Mouse (Mus musculus) limb, embryonic 14.5 days (tissue): ENCODE results near the gene Hspa4. TPM values are rescaled to one million over a fixed set of nuclear protein-coding genes. Genes with fewer than 3 reads are reported as not detected.
"Not testable (repeated sequence)": the region's sequence is repeated elsewhere in the genome, so short reads cannot be mapped to it uniquely, and the experiment has no call there.

Experiments
- ATAC-seq: fragments of 200-750 bp; cut with Nextera tagmentation; 2 replicates; pipeline ENCODE4 v1.8.0; 2017; ENCODE audit warnings: low read depth, moderate number of reproducible peaks, moderate TSS enrichment; ENCODE audit not compliant: low FRiP score
- DNase-seq: peaks from one replicate; pipeline ENCODE4 v3.0.0-alpha.2; 2015; ENCODE audit warnings: low spot score
- H3K27ac ChIP-seq: fragments of 300-500 bp; sonication (generic); replicated peaks from 2 replicates; pipeline ENCODE4 v1.5.1; 2014; ENCODE audit warnings: low read depth, mild to moderate bottlenecking, low read length, moderate library complexity, mixed read lengths
- H3K27me3 ChIP-seq: fragments of 300-500 bp; sonication (generic); 2 replicates; pipeline ENCODE4 v1.6.1; 2014; ENCODE audit warnings: low read length, mixed read lengths; ENCODE audit not compliant: control insufficient read depth, insufficient read depth
- H3K36me3 ChIP-seq: fragments of 300-500 bp; sonication (generic); 2 replicates; pipeline ENCODE4 v1.6.1; 2014; ENCODE audit warnings: mild to moderate bottlenecking, low read length, moderate library complexity, mixed read lengths; ENCODE audit not compliant: control insufficient read depth, insufficient read depth
- H3K4me1 ChIP-seq: fragments of 300-500 bp; sonication (generic); 2 replicates; pipeline ENCODE4 v1.6.1; 2014; ENCODE audit warnings: antibody characterized with exemption, low read length, mixed read lengths; ENCODE audit not compliant: control insufficient read depth, insufficient read depth
- H3K4me2 ChIP-seq: fragments of 300-500 bp; sonication (generic); replicated peaks from 2 replicates; pipeline ENCODE4 v1.6.1; 2014; ENCODE audit warnings: low read depth, mild to moderate bottlenecking, low read length, moderate library complexity; ENCODE audit not compliant: severe bottlenecking
- H3K4me3 ChIP-seq: fragments of 300-500 bp; sonication (generic); replicated peaks from 2 replicates; pipeline ENCODE4 v1.5.1; 2014; ENCODE audit warnings: low read length
- H3K9ac ChIP-seq: fragments of 300-500 bp; sonication (generic); 2 replicates; pipeline ENCODE4 v1.6.1; 2014; ENCODE audit warnings: mild to moderate bottlenecking, low read depth, low read length, moderate library complexity; ENCODE audit not compliant: severe bottlenecking
- H3K9me3 ChIP-seq: fragments of 300-500 bp; sonication (generic); 2 replicates; pipeline ENCODE4 v1.6.1; 2016; ENCODE audit warnings: low read length; ENCODE audit not compliant: control insufficient read depth
- POLR2A ChIP-seq: fragments of 200-500 bp; IDR thresholded peaks from 2 replicates; pipeline ENCODE4 v1.8.0; 2012; ENCODE audit warnings: inconsistent platforms, mild to moderate bottlenecking, moderate library complexity, borderline replicate concordance; ENCODE audit not compliant: insufficient read depth, insufficient read length; ENCODE audit errors: extremely low read depth
- WGBS: fragments of 180-500 bp; shearing (Covaris S2); extraction: QIAGEN DNeasy Blood & Tissue Kit; methylation state at CpG from one replicate; pipeline ENCODE4 v1.1.7; 2014; 5-methylcytosine and 5-hydroxymethylcytosine counted together
- polyA plus RNA-seq, 2 experiments: library from polyadenylated mRNA; depleted of rRNA in 1 of 2; stranded (reverse) in 1 of 2; unstranded in 1 of 2; fragments of >200 nt; fragmentation: Nextera tagmentation in 1 of 2; extraction: Ambion mirVana in 1 of 2; gene quantifications; 2 replicates each; pipeline versions ENCODE4 v1.2.1 to v1.2.3; 2012 to 2014

The Hspa4 gene
- polyA plus RNA-seq, 2 experiments, result 62.6 to 79.9 TPM

GRCm38 (mm10) chr11:53316996-53317395 lies 16.7 kb upstream of the Hspa4 start:
- ATAC-seq (no peak), DNase-seq (no peak)
- H3K9me3 ChIP-seq, result no peaks in the 10 kb centered on the region
- no peak overlapping the region for H3K9ac ChIP-seq
- H3K4me2 ChIP-seq, result no peak overlapping the region
- H3K4me3 ChIP-seq, result no peak overlapping the region
- no peak overlapping the region for H3K27ac ChIP-seq
- 46% methylated on average over 6 of the region's 6 CpGs for WGBS
- no peaks in the 10 kb centered on the region for H3K36me3 ChIP-seq
- H3K4me1 ChIP-seq, result no peaks in the 10 kb centered on the region
- H3K27me3 ChIP-seq, result no peaks in the 10 kb centered on the region
- TF ChIP-seq POLR2A, result no peak

GRCm38 (mm10) chr11:53314770-53315173 lies 14.5 kb upstream of the Hspa4 start:
- no peak for TF ChIP-seq POLR2A
- Histone ChIP-seq H3K36me3 (no peaks in the 10 kb centered on the region), H3K4me3 (no peak overlapping the region), H3K27me3 (no peaks in the 10 kb centered on the region), H3K9me3 (no peaks in the 10 kb centered on the region), H3K4me2 (no peak overlapping the region), H3K4me1 (no peaks in the 10 kb centered on the region), H3K9ac (no peak overlapping the region), H3K27ac (no peak overlapping the region)
- 23% methylated on average over 1 of the region's 1 CpGs for WGBS
- DNase-seq, result no peak
- ATAC-seq, result no peak

GRCm38 (mm10) chr11:53312823-53313222 lies 12.6 kb upstream of the Hspa4 start:
- H3K9ac ChIP-seq, H3K27ac ChIP-seq, DNase-seq, H3K9me3 ChIP-seq, ATAC-seq, H3K36me3 ChIP-seq, H3K4me2 ChIP-seq, H3K27me3 ChIP-seq, H3K4me1 ChIP-seq, H3K4me3 ChIP-seq: not testable (repeated sequence)
- 64% methylated on average over 1 of the region's 1 CpGs for WGBS

- H3K4me3 ChIP-seq, result no peak overlapping the region
- no peaks in the 10 kb centered on the region for H3K27me3 ChIP-seq
- DNase-seq (no peak), ATAC-seq (no peak)
- no peaks in the 10 kb centered on the region for H3K9me3 ChIP-seq
- TF ChIP-seq POLR2A, result no peak
- 33% methylated on average over 1 of the region's 1 CpGs for WGBS
- peaks cover 6% of the 10 kb centered on the region; the same call in 1 of the 2 replicates for H3K4me1 ChIP-seq
- no peak overlapping the region for H3K9ac ChIP-seq
- no peak overlapping the region for H3K27ac ChIP-seq
- no peak overlapping the region for H3K4me2 ChIP-seq
- H3K36me3 ChIP-seq, result no peaks in the 10 kb centered on the region
Observed at GRCm38 (mm10) chr11:53311385-53311784, 11.1 kb upstream of the Hspa4 start.

GRCm38 (mm10) chr11:53308884-53309310 lies 8.6 kb upstream of the Hspa4 start:
- Histone ChIP-seq H3K4me2 (no peak overlapping the region), H3K4me3 (no peak overlapping the region), H3K36me3 (no peaks in the 10 kb centered on the region), H3K27ac (peak overlapping the region; percentile 15; the same call in 1 of the 2 replicates), H3K9me3 (no peaks in the 10 kb centered on the region), H3K27me3 (no peaks in the 10 kb centered on the region), H3K9ac (no peak overlapping the region), H3K4me1 (peaks cover 6% of the 10 kb centered on the region; the same call in 1 of the 2 replicates)
- 23% methylated on average over 2 of the region's 2 CpGs for WGBS
- TF ChIP-seq POLR2A, result no peak
- peak; percentile 88 for DNase-seq
- ATAC-seq, result peak; percentile 82

GRCm38 (mm10) chr11:53308251-53308864 lies 8.1 kb upstream of the Hspa4 start:
- H3K4me2 ChIP-seq, result no peak overlapping the region
- ATAC-seq, result peak; percentile 78
- no peaks in the 10 kb centered on the region for H3K9me3 ChIP-seq
- peak overlapping the region; percentile 15; the same call in 1 of the 2 replicates for H3K27ac ChIP-seq
- peak; percentile 44 for DNase-seq
- no peaks in the 10 kb centered on the region for H3K36me3 ChIP-seq
- no peak overlapping the region for H3K9ac ChIP-seq
- H3K27me3 ChIP-seq, result no peaks in the 10 kb centered on the region
- peaks cover 6% of the 10 kb centered on the region; the same call in 1 of the 2 replicates for H3K4me1 ChIP-seq
- TF ChIP-seq POLR2A, result no peak
- no peak overlapping the region for H3K4me3 ChIP-seq
